Mouse (Mus musculus) embryonic stem cell, embryonic (primary cell): Measurements from ENCODE around the gene Tex264.

Experiments used
- CTCF ChIA-PET, 4 experiments: fragments of 300-600 bp in 2 of 4; fragments of 350-600 bp in 2 of 4; sonication (Branson Sonifier 250); formaldehyde crosslinking; loops; one replicate each; lab custom pipeline; 2022; ENCODE audit warnings: inconsistent platforms in 2 of 4; lab: Charles Lee
- POLR2A ChIA-PET, 4 experiments: fragments of 300-600 bp in 2 of 4; fragments of 350-600 bp in 2 of 4; sonication (Branson Sonifier 250); formaldehyde crosslinking; loops; one replicate each; lab custom pipeline; 2022; ENCODE audit warnings: antibody characterized with exemption in 4 of 4, inconsistent platforms in 1 of 4; lab: Charles Lee

The Tex264 gene

GRCm38 (mm10) chr9:106685249-106686101 is at the start of gene Tex264:
Gene Tex264, minus strand, starts transcription at chr9:106685927.
- POLR2A ChIA-PET, result interaction anchor here (0.6 to 23.0 kb wide), 31 partner anchors 8 to 849 kb away, joined by 3 to 314 read pairs (median 4); partner anchors contain the start of genes Grm2 (in 1 of the 4), Manf (in 1 of the 4), Rbm15b (in 1 of the 4) and Rpl29 (in 1 of the 4)
- CTCF ChIA-PET, result interaction anchor here (0.7 to 1.7 kb wide), 5 partner anchors 27 to 673 kb away, joined by 3 to 4 read pairs (median 4); partner anchors contain the start of gene Rad54l2 (in 1 of the 4)

DNA sequence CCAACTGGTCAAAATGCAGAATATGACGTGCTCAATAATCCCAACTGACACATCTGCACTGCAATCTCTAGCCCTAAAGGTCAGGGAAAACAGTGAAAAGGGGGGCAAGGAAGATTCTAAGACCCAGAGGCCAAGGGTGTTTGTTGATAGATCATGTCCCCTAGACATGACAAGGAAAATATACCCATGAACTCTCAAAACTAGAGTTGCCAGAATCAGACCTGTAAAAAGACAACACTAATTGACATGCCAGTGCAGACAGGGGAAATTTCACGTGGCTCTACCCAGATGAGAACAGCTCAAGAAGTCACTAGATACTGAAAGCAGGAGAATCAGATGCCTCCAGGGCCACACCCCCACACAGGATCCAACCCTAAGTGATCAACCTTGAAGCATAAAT is 48.0 kb upstream of the Tex264 start:
- POLR2A ChIA-PET, result interaction anchor here in 2 of 4 experiments (0.6 to 1.3 kb wide), 2 partner anchors 48 to 84 kb away, joined by 3 read pairs; partner anchors contain the start of gene Tex264 (in 1 of the 2)
- CTCF ChIA-PET, result interaction anchor here in 2 of 4 experiments (0.6 to 0.7 kb wide), 2 partner anchors 43 to 198 kb away, joined by 3 read pairs; no protein-coding TSS in a partner anchor

- ChIA-PET CTCF (no interaction called here), POLR2A (no interaction called here)
Measured at GRCm38 (mm10) chr9:106729416-106729815, 43.7 kb upstream of the Tex264 start.

DNA sequence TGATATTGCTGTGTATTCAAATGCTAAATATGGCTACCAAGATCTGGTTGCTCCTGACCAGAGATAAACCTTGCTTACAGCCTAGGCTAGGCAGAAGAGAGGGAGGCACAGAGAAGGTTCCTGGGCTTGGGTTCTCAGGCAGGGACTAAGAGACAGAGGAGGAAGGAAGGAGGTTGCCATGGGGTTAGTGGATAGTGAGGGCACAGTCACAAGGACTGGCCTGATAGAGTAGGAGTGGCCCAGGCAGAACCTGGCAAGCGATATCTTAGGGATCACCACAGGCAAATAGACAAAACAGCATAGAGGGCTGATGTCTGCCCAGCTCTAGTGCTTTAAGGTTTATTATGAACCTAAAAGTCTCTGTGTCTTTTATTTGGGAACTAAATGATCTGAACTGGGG is 41.2 kb upstream of the Tex264 start:
- ChIA-PET CTCF (interaction anchor here in 1 of 4 experiments (0.6 kb wide), 1 partner anchor 761 kb away, joined by 3 read pairs; no protein-coding TSS in a partner anchor), POLR2A (interaction anchor here in 1 of 4 experiments (0.8 kb wide), 1 partner anchor 10 kb away, joined by 5 read pairs; no protein-coding TSS in a partner anchor)

DNA sequence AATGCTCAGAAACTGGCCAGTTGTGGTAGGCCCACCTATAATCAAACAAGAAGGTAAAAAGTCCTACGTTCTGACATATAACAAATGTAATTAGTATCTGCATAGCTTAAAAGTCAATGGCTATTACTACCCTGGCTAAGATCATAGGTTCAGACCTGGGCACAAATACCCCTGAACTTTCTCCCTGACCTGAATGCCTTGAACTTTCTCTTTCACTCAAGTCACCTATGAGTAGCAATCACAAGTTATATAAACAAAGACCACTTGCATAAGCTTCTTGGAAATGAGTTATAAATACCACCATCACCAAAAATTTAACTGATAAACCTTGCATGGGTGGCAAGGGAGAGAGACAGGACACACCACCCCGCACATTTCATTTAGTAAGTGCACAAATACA is 39.7 kb upstream of the Tex264 start:
- CTCF ChIA-PET, result no interaction called here
- POLR2A ChIA-PET, result interaction anchor here in 1 of 4 experiments (1.2 kb wide), 1 partner anchor 97 kb away, joined by 3 read pairs; no protein-coding TSS in a partner anchor

DNA sequence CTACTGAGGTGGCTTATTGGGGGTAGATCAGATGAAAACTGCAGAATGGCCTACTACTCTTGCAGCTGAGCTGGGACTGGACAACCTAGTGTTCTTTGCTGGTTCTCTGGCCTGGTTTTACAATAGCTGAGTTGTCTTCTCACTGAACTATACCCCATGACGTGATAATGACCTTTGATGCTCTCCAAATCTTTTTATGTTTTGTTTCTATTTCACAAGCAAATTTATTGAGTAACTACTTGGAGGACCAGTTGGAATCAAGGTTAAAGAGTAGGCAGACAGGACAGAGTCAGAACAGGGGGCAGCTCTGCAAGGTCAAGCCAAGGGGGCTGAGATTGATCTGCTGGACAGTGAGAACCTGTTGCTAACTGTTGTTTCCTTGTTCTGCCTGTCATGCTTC is 39.1 kb upstream of the Tex264 start:
- ChIA-PET CTCF (no interaction called here), POLR2A (interaction anchor here in 2 of 4 experiments (0.9 to 1.5 kb wide), 3 partner anchors 11 to 98 kb away, joined by 3 to 4 read pairs (median 3); no protein-coding TSS in a partner anchor)

- POLR2A ChIA-PET, result interaction anchor here in 1 of 4 experiments (0.5 to 1.6 kb wide), 3 partner anchors 19 to 1144 kb away, joined by 3 read pairs; no protein-coding TSS in a partner anchor
- CTCF ChIA-PET, result no interaction called here
Measured at GRCm38 (mm10) chr9:106716729-106717128, 31.0 kb upstream of the Tex264 start.

DNA sequence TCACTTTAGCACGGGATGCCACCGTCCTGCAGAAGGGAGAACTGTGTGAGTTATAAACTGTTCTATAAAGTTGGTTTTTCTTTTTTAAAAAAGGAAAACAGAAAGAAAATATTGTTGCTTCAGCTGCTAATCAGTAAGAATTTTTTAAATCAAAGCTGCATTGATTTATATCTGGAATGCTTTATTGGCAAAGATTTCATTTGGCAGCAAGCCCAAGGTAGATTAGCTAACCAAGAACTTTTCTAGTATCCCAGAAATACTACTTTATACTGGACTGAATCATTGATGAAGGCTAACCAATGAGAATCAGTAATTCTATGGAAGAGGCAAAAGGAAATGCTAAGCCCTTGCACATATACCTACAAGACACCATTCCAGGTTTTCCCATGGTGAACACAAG is 30.5 kb upstream of the Tex264 start:
- POLR2A ChIA-PET, result interaction anchor here in 1 of 4 experiments (1.0 to 1.6 kb wide), 4 partner anchors 18 to 64 kb away, joined by 3 to 6 read pairs (median 4); partner anchors contain the start of gene Tex264

GRCm38 (mm10) chr9:106712470-106712869 is 26.7 kb upstream of the Tex264 start:
- CTCF ChIA-PET, result interaction anchor here in 1 of 4 experiments (1.0 kb wide), 1 partner anchor 27 kb away, joined by 4 read pairs; the partner anchor contains the start of gene Tex264
- POLR2A ChIA-PET, result interaction anchor here in 2 of 4 experiments (1.2 to 1.5 kb wide), 3 partner anchors 18 to 31 kb away, joined by 3 to 4 read pairs (median 3); no protein-coding TSS in a partner anchor

More for the DNA sequence above, 30.5 kb upstream of the Tex264 start:
- CTCF ChIA-PET, result no interaction called here

- POLR2A ChIA-PET, result interaction anchor here in 3 of 4 experiments (1.0 to 2.0 kb wide), 5 partner anchors 9 to 169 kb away, joined by 3 to 8 read pairs (median 3); partner anchors contain the start of gene Rad54l2 (in 1 of the 3)
- CTCF ChIA-PET, result interaction anchor here in 1 of 4 experiments (1.2 kb wide), 1 partner anchor 50 kb away, joined by 4 read pairs; no protein-coding TSS in a partner anchor
Measured at GRCm38 (mm10) chr9:106692973-106693481, 7.3 kb upstream of the Tex264 start.

GRCm38 (mm10) chr9:106688834-106689233 is 3.1 kb upstream of the Tex264 start:
- CTCF ChIA-PET, result no interaction called here
- POLR2A ChIA-PET, result interaction anchor here in 2 of 4 experiments (0.6 to 10.7 kb wide), 11 partner anchors 8 to 203 kb away, joined by 3 to 150 read pairs (median 4); partner anchors contain the start of gene Manf (in 1 of the 2)

DNA sequence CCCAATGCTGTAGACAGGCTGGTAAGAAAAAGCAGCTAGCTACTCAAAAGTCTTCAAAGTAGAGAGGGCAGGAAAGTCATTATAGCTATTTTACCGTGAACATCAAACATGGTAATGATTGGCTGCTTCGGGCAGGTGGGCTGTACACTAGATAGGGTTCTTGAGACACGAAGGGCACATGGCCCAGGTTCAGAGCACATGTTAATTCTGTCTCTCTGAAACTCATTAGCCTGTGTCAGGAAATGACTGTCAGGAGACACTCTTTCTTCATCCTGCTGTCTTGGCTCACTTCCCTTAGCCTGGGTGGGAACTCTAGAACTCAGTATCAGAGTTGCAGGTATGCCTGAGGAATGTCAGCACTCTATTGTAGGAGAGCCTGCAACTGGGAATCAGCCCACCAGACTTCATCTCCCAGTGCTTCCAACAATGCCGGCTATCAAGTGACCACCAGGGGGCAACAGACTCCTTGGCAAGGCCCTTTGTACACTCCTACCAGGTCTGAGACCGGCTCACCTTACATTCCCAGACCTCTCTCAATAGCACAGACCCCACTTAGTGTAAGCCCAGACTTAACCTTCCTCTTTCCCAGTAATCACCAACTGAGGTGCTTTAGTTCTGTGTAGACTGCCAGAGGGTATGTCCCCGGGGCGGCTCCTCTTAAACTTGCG is 1.4 kb upstream of the Tex264 start:
- ChIA-PET POLR2A (interaction anchor here (0.6 to 10.7 kb wide), 43 partner anchors 8 to 847 kb away, joined by 3 to 150 read pairs (median 4); partner anchors contain the start of genes Grm2 (in 2 of the 4), Rad54l2 (in 2 of the 4), Manf (in 1 of the 4) and Rbm15b (in 1 of the 4)), CTCF (interaction anchor here (0.5 to 1.7 kb wide), 15 partner anchors 10 to 794 kb away, joined by 3 to 4 read pairs (median 3); partner anchors contain the start of genes Rad54l2 (in 2 of the 4), Manf (in 1 of the 4) and Rbm15b (in 1 of the 4))

GRCm38 (mm10) chr9:106684918-106685248 is 844 bp downstream of the Tex264 start:
- ChIA-PET CTCF (no interaction called here), POLR2A (interaction anchor here in 2 of 4 experiments (0.5 to 23.0 kb wide), 10 partner anchors 9 to 207 kb away, joined by 3 to 314 read pairs (median 4); partner anchors contain the start of genes Grm2 (in 1 of the 2), Manf (in 1 of the 2) and Rbm15b (in 1 of the 2))

- POLR2A ChIA-PET, result interaction anchor here in 3 of 4 experiments (0.5 to 23.0 kb wide), 17 partner anchors 9 to 230 kb away, joined by 3 to 314 read pairs (median 4); partner anchors contain the start of genes Manf (in 2 of the 3), Grm2 (in 1 of the 3) and Rbm15b (in 1 of the 3)
- CTCF ChIA-PET, result interaction anchor here in 2 of 4 experiments (0.6 to 0.9 kb wide), 2 partner anchors 41 to 42 kb away, joined by 5 to 6 read pairs; no protein-coding TSS in a partner anchor
Measured at GRCm38 (mm10) chr9:106684093-106684872, 1.4 kb downstream of the Tex264 start.

DNA sequence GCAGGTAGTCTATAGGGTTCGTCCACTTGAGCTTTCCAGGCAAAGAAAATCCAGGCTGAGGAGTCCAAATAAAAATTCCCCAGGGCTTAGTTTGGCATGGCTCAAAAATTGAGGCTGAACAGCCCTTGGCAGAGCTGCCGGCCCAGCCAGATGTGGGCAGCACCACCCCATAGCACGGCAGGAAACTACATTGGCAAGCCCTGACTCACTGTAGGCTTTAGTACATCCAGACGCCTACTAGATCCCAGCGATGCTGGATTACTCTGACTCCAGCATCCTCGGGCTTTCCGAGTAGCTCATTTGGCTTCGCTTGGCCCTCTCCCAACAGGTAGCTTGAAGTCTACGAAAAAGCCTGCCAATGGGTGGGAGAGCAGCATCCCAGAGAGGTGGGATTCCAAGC is 4.7 kb downstream of the Tex264 start:
- ChIA-PET CTCF (interaction anchor here in 2 of 4 experiments (0.7 to 1.4 kb wide), 2 partner anchors 24 to 571 kb away, joined by 3 read pairs; no protein-coding TSS in a partner anchor), POLR2A (interaction anchor here in 2 of 4 experiments (0.8 to 23.0 kb wide), 11 partner anchors 7 to 211 kb away, joined by 3 to 314 read pairs (median 4); partner anchors contain the start of genes Manf (in 2 of the 2), Grm2 (in 1 of the 2) and Rad54l2 (in 1 of the 2))

GRCm38 (mm10) chr9:106678242-106678641 is 7.5 kb downstream of the Tex264 start:
- CTCF ChIA-PET, result interaction anchor here in 1 of 4 experiments (1.1 kb wide), 1 partner anchor 35 kb away, joined by 6 read pairs; no protein-coding TSS in a partner anchor

More at GRCm38 (mm10) chr9:106678242-106678641, 7.5 kb downstream of the Tex264 start:
- POLR2A ChIA-PET, result interaction anchor here in 3 of 4 experiments (0.6 to 23.0 kb wide), 15 partner anchors 6 to 248 kb away, joined by 3 to 314 read pairs (median 4); partner anchors contain the start of genes Manf (in 2 of the 3), Grm2 (in 1 of the 3), Rpl29 (in 1 of the 3) and Tex264 (in 1 of the 3)
